Mouse (Mus musculus) kidney, adult 8-10 months (tissue): ENCODE results near the gene Tbxa2r.

Experiments
- DNase-seq, 2 experiments: peaks; one replicate each; pipeline ENCODE4 v3.0.0; 2022

The Tbxa2r gene

GRCm38 (mm10) chr10:81328386-81328785 is at the start of gene Tbxa2r:
Gene Tbxa2r, plus strand, starts transcription at chr10:81328731.
- no peak for DNase-seq

- DNase-seq = no peak
Measured at GRCm38 (mm10) chr10:81279496-81279895, 49.0 kb upstream of the Tbxa2r start.

GRCm38 (mm10) chr10:81284189-81284588 is 44.3 kb upstream of the Tbxa2r start:
- no peak for DNase-seq

GRCm38 (mm10) chr10:81284719-81285118 is 43.8 kb upstream of the Tbxa2r start:
- peak; percentile 72 to 81 for DNase-seq

GRCm38 (mm10) chr10:81285694-81286450 is 42.7 kb upstream of the Tbxa2r start:
- DNase-seq = peak; percentile 83 to 89

GRCm38 (mm10) chr10:81286586-81286985 is 41.9 kb upstream of the Tbxa2r start:
- peak; percentile 72 to 80 for DNase-seq

- peak in 1 of 2 experiments; percentile 63 for DNase-seq
Measured at GRCm38 (mm10) chr10:81287513-81288157, 40.9 kb upstream of the Tbxa2r start.

GRCm38 (mm10) chr10:81288601-81289000 is 39.9 kb upstream of the Tbxa2r start:
- DNase-seq = peak in 1 of 2 experiments; percentile 54

GRCm38 (mm10) chr10:81289278-81289677 is 39.3 kb upstream of the Tbxa2r start:
- peak in 1 of 2 experiments; percentile 62 for DNase-seq

- peak in 1 of 2 experiments; percentile 64 for DNase-seq
Measured at GRCm38 (mm10) chr10:81289811-81290210, 38.7 kb upstream of the Tbxa2r start.

GRCm38 (mm10) chr10:81290698-81291460 is 37.7 kb upstream of the Tbxa2r start:
- DNase-seq = peak; percentile 54 to 72

GRCm38 (mm10) chr10:81291511-81292104 is 36.9 kb upstream of the Tbxa2r start, which contains the start of gene Tjp3:
Gene Tjp3, minus strand, starts transcription at chr10:81291581.
- no peak for DNase-seq

- peak; percentile 100 for DNase-seq
Measured at GRCm38 (mm10) chr10:81292554-81293333, 35.8 kb upstream of the Tbxa2r start, which contains the start of gene Pip5k1c. Gene Pip5k1c, plus strand, starts transcription at chr10:81292963.

GRCm38 (mm10) chr10:81293334-81294030 is 35.0 kb upstream of the Tbxa2r start:
- DNase-seq = no peak

GRCm38 (mm10) chr10:81294442-81294841 is 34.1 kb upstream of the Tbxa2r start:
- DNase-seq = no peak

- no peak for DNase-seq
Measured at GRCm38 (mm10) chr10:81295185-81295584, 33.3 kb upstream of the Tbxa2r start.

- no peak for DNase-seq
Measured at GRCm38 (mm10) chr10:81297246-81297645, 31.3 kb upstream of the Tbxa2r start.

- DNase-seq = peak in 1 of 2 experiments; percentile 62
Measured at GRCm38 (mm10) chr10:81297845-81298244, 30.7 kb upstream of the Tbxa2r start.

GRCm38 (mm10) chr10:81298369-81299100 is 30.0 kb upstream of the Tbxa2r start:
- no peak for DNase-seq

GRCm38 (mm10) chr10:81299585-81300351 is 28.8 kb upstream of the Tbxa2r start:
- peak; percentile 75 to 79 for DNase-seq
